Mouse (Mus musculus) neural tube, embryonic 11.5 days (tissue): Measurements from ENCODE around the gene Xrcc5. TPM values are rescaled to one million over a fixed set of nuclear protein-coding genes. Genes with fewer than 3 reads are reported as not detected.

ENCODE experiments used
- polyA plus RNA-seq: library from polyadenylated mRNA; unstranded; fragments of >200 nt; fragmentation: Nextera tagmentation; extraction: Ambion mirVana; gene quantifications from 2 replicates; pipeline ENCODE4 v1.2.1, GENCODE M21; 2014

Xrcc5 gene
- polyA plus RNA-seq, 1 experiment from 2014 or later: 58.1 TPM

Other genes with a start within 250 kb of the Xrcc5 start
- 31.0 and 38.8 TPM in 2 replicates for gene Mreg, start 95.1 kb upstream of the Xrcc5 start, polyA plus RNA-seq
- gene Pecr, start 23.1 kb upstream of the Xrcc5 start, polyA plus RNA-seq: 14.0 and 17.3 TPM in 2 replicates
- 17.8 and 22.6 TPM in 2 replicates for gene Tmem169, start 23.1 kb upstream of the Xrcc5 start, polyA plus RNA-seq
- 3.1 and 3.4 TPM in 2 replicates for gene March4, start 229.5 kb downstream of the Xrcc5 start, polyA plus RNA-seq